Mouse (Mus musculus): ENCODE measurements around the gene Fignl2. TPM values are rescaled to one million over a fixed set of nuclear protein-coding genes. Genes with fewer than 3 reads are reported as not detected.
A peak's percentile ranks its signal among the peaks of the same experiment; 100 is the strongest.
"Not testable (repeated sequence)": the region's sequence is repeated elsewhere in the genome, so short reads cannot be mapped to it uniquely, and the experiment has no call there.

The Fignl2 gene
- polyA plus RNA-seq, 1 experiment: 25.6 TPM

DNA sequence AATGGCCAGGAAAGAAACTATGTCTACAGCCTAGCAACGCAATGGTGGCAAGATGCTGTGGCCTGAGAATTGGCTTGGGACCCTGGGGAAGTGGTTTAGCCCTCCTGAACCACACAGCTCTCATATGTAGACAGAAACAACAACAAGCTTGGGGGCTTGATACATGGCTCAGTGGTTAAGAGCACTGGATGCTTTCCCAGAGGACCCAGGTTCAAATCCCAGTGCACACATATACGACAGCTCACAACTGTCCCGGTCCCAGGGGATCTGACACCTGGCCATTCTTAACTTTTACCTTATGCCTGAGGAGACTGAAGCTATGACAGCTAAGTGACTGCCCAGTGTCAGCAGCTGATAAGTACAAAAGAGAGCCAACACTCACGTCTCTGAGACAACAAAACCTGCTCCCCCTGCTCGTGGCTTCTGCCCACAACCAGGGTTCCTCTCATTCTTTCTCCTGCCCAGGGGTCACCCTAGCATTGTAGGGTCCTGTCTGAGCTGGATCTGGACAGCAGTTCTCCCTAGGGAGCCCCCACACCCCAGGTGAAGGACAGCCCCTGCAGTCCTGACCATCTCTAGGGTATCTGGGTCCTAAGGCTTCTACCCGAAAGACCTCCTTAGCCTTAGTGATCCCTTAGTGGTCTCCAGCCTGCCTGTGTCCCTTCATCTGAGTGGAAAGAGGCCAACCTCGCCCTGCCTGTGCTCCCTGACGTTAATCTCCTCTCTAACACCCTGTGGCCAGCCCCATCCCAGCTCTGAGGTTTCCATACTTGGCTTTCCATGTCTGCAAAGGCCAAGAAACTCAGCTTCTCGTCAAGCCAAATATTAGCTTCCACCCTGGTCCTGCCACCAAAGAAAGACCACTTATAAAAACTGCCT lies 43.3 kb upstream of the Fignl2 start:
- H3K9me3 ChIP-seq (replicated peaks; ENCODE audit: control insufficient read depth, insufficient read depth, low read length, poor library complexity, severe bottlenecking): no peaks in the 10 kb centered on the region
- H3K4me3 ChIP-seq (ENCODE audit: low read depth, low read length): no peak overlapping the region
- no peaks in the 10 kb centered on the region for H3K36me3 ChIP-seq (ENCODE audit: control insufficient read depth, insufficient read depth, low read length, poor library complexity, severe bottlenecking)
- peaks cover 3% of the 10 kb centered on the region for H3K4me1 ChIP-seq (ENCODE audit: control insufficient read depth, insufficient read depth, low read length)
- H3K9ac ChIP-seq (ENCODE audit: low read depth, poor library complexity, severe bottlenecking): no peak overlapping the region
- H3K27ac ChIP-seq (ENCODE audit: insufficient read depth, low read length): no peak overlapping the region
- no peak for TF ChIP-seq POLR2A (IDR thresholded peaks at IDR 0.05; ENCODE audit: insufficient read depth, low read length)
- no peak for TF ChIP-seq EP300 (IDR thresholded peaks at IDR 0.05; ENCODE audit: insufficient read depth, low read depth, low read length)
- H3K27me3 ChIP-seq (ENCODE audit: control insufficient read depth, insufficient read depth, low read length, poor library complexity, severe bottlenecking): no peaks in the 10 kb centered on the region

DNA sequence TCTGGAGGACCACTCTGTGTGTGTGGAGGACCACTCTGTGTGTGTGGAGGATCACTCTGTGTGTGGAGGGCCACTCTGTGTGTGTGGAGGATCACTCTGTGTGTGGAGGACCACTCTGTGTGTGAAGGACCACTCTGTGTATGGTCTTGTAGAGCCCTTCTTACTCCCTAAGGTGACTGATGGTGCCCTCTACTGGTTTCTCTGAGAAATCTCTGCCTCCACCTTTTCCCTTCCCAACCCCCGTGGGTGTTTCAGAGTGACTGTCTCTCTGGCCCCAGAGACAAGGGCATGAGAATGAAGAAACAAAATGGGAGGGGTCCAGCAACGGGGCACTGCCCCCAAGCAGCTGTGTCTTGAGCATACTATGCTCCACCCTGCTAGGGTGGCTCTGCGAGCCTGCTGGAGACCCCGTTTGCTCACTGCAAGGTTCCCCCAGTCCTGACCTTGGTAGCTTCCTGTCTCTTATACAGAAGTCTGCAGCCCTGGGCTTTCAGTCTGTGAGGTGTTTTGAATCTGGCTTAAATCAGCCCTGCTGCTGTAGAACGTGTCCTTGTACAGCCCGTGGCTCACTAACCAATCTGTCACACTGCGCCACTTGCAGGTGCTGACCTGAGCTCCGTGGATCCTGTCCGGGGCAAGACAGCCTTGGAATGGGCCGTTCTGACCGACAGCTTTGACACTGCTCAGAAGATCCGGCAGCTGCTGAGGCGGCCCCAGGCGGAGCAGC lies 40.2 kb upstream of the Fignl2 start:
- no peaks in the 10 kb centered on the region for H3K27me3 ChIP-seq (ENCODE audit: control insufficient read depth, insufficient read depth, low read length, poor library complexity, severe bottlenecking)
- H3K27ac ChIP-seq (ENCODE audit: insufficient read depth, low read length): no peak overlapping the region
- H3K4me1 ChIP-seq (ENCODE audit: control insufficient read depth, insufficient read depth, low read length): peaks cover 3% of the 10 kb centered on the region
- peaks cover 2% of the 10 kb centered on the region; the same call in 1 of the 2 replicates for H3K9me3 ChIP-seq (replicated peaks; ENCODE audit: control insufficient read depth, insufficient read depth, low read length, poor library complexity, severe bottlenecking)
- H3K4me3 ChIP-seq (ENCODE audit: low read depth, low read length): no peak overlapping the region
- TF ChIP-seq EP300 (IDR thresholded peaks at IDR 0.05; ENCODE audit: insufficient read depth, low read depth, low read length): no peak
- TF ChIP-seq CTCF (IDR thresholded peaks at IDR 0.05; ENCODE audit: low read depth, low read length): peak; percentile 47
- H3K9ac ChIP-seq (ENCODE audit: low read depth, poor library complexity, severe bottlenecking): 0 out of 2 replicates have a peak overlapping the region, but pooled peaks have one; percentile 14
- H3K36me3 ChIP-seq (ENCODE audit: control insufficient read depth, insufficient read depth, low read length, poor library complexity, severe bottlenecking): no peaks in the 10 kb centered on the region

DNA sequence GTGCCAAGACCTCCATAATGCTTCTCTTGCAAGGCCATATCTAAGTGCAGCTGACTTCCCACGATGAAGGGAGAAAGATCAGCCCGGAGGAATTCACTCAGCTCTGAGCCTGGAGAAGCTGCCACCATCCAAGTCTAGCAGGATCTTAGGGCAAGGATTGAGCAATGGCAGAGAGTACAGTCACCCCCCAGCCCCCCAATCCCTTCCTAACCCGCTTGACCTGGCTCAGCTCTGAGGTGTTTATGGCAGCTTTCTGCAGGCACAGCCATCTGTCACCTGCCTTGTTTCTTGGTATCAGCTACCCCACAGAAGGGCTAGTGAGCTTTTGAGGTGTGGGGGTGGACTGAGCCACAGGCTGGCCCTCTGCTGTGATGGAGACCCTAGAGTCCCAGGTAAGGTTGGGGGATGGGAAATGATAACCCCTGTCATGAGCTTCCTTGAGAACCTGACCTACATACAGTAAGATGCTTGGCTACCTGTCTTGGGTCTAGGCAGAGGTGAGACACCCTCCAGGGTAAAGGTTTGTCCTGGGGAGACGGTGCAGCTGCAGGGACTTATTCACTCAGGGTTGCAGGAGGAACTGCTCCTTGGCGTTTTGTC lies 37.2 kb upstream of the Fignl2 start, which contains the start of gene Ankrd33:
Gene Ankrd33 (plus strand): TSS at position 245 of the 600 bp plus-strand sequence.
- H3K4me3 ChIP-seq (ENCODE audit: low read depth, low read length): no peak within 1 kb of the TSS
- no peaks in the 10 kb centered on the region for H3K27me3 ChIP-seq (ENCODE audit: control insufficient read depth, insufficient read depth, low read length, poor library complexity, severe bottlenecking)
- H3K4me1 ChIP-seq (ENCODE audit: control insufficient read depth, insufficient read depth, low read length): no peaks in the 10 kb centered on the region
- no peak for TF ChIP-seq POLR2A (IDR thresholded peaks at IDR 0.05; ENCODE audit: insufficient read depth, low read length)
- TF ChIP-seq CTCF (IDR thresholded peaks at IDR 0.05; ENCODE audit: low read depth, low read length): no peak
- no peak for TF ChIP-seq EP300 (IDR thresholded peaks at IDR 0.05; ENCODE audit: insufficient read depth, low read depth, low read length)
- H3K9ac ChIP-seq (ENCODE audit: low read depth, poor library complexity, severe bottlenecking): no peak within 1 kb of the TSS
- peaks cover 2% of the 10 kb centered on the region; the same call in 1 of the 2 replicates for H3K9me3 ChIP-seq (replicated peaks; ENCODE audit: control insufficient read depth, insufficient read depth, low read length, poor library complexity, severe bottlenecking)
- no peak within 1 kb of the TSS for H3K27ac ChIP-seq (ENCODE audit: insufficient read depth, low read length)
- H3K36me3 ChIP-seq (ENCODE audit: control insufficient read depth, insufficient read depth, low read length, poor library complexity, severe bottlenecking): no peaks in the 10 kb centered on the region

DNA sequence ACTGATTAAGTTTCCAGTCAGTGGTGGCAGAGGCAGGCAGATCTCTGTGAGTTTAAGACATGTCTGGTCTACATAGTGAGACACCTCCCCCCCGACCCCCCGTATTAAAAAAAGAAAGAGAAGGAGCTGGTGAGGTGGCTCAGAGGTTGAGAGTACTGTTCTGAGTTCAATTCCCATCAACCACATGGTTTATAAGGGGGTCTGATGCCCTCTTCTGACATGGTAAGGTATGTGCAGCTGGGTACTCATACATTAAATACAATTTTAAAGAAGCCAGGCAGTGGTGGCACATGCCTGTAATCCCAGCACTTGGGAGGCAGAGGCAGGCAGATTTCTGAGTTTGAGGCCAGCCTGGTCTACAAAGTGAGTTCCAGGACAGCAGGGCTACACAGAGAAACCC lies 35.4 kb upstream of the Fignl2 start:
- not testable (repeated sequence) for H3K4me3 ChIP-seq (ENCODE audit: low read depth, low read length); H3K27ac ChIP-seq (ENCODE audit: insufficient read depth, low read length); H3K36me3 ChIP-seq (ENCODE audit: control insufficient read depth, insufficient read depth, low read length, poor library complexity, severe bottlenecking); H3K9me3 ChIP-seq (replicated peaks; ENCODE audit: control insufficient read depth, insufficient read depth, low read length, poor library complexity, severe bottlenecking); H3K27me3 ChIP-seq (ENCODE audit: control insufficient read depth, insufficient read depth, low read length, poor library complexity, severe bottlenecking); H3K4me1 ChIP-seq (ENCODE audit: control insufficient read depth, insufficient read depth, low read length)
- peak; percentile 9 for TF ChIP-seq CTCF (IDR thresholded peaks at IDR 0.05; ENCODE audit: low read depth, low read length)
- H3K9ac ChIP-seq (ENCODE audit: low read depth, poor library complexity, severe bottlenecking): 0 out of 2 replicates have a peak overlapping the region, but pooled peaks have one; percentile 35

DNA sequence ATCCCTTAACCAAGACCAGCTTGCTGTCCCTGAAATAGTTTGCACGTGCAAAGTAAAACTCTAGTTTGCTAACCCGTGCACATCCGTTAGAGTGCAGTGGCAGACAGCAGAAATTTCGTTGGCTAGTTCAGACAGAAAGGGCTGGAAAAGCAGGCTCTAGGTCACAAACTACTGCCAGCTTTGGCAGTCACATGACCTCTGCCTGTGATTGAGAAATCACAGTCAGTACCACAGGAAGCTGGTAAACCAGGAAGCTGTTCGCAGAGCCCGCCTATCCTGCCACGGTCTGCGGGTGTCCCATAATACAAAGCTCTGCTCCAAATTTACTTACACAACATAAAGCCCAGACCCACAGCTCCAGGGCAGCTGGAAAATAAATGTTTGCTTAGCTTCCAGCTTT lies 34.8 kb upstream of the Fignl2 start:
- Histone ChIP-seq H3K9ac (ENCODE audit: low read depth, poor library complexity, severe bottlenecking) (0 out of 2 replicates have a peak overlapping the region, but pooled peaks have one; percentile 35), H3K27me3 (ENCODE audit: control insufficient read depth, insufficient read depth, low read length, poor library complexity, severe bottlenecking) (no peaks in the 10 kb centered on the region), H3K4me3 (ENCODE audit: low read depth, low read length) (no peak overlapping the region), H3K4me1 (ENCODE audit: control insufficient read depth, insufficient read depth, low read length) (no peaks in the 10 kb centered on the region), H3K27ac (ENCODE audit: insufficient read depth, low read length) (no peak overlapping the region), H3K9me3 (replicated peaks; ENCODE audit: control insufficient read depth, insufficient read depth, low read length, poor library complexity, severe bottlenecking) (peaks cover 5% of the 10 kb centered on the region; the same call in 1 of the 2 replicates), H3K36me3 (ENCODE audit: control insufficient read depth, insufficient read depth, low read length, poor library complexity, severe bottlenecking) (no peaks in the 10 kb centered on the region)
- no peak for TF ChIP-seq EP300 (IDR thresholded peaks at IDR 0.05; ENCODE audit: insufficient read depth, low read depth, low read length)
- no peak for TF ChIP-seq CTCF (IDR thresholded peaks at IDR 0.05; ENCODE audit: low read depth, low read length)
- TF ChIP-seq POLR2A (IDR thresholded peaks at IDR 0.05; ENCODE audit: insufficient read depth, low read length): no peak

All from ES-Bruce4 (cell line).